Mouse (Mus musculus) brain, embryonic 14.5 days (tissue): ENCODE measurements around the gene Unc50. TPM values are rescaled to one million over a fixed set of nuclear protein-coding genes. Genes with fewer than 3 reads are reported as not detected.

Experiments
- DNase-seq: peaks from one replicate; pipeline ENCODE4 v3.0.0-alpha.2; 2011; ENCODE audit warnings: low read depth
- CTCF ChIP-seq: fragments of 200-500 bp; IDR thresholded peaks from 2 replicates; pipeline ENCODE4 v1.5.1; 2012; ENCODE audit warnings: inconsistent platforms, mild to moderate bottlenecking, moderate library complexity, borderline replicate concordance; ENCODE audit not compliant: insufficient read depth, insufficient read length; ENCODE audit errors: extremely low read depth
- POLR2A ChIP-seq: fragments of 200-500 bp; IDR thresholded peaks from 2 replicates; pipeline ENCODE4 v1.6.1; 2012; ENCODE audit warnings: mild to moderate bottlenecking, inconsistent platforms, borderline replicate concordance; ENCODE audit not compliant: poor library complexity, insufficient read depth, insufficient read length, severe bottlenecking; ENCODE audit errors: extremely low read depth
- polyA plus RNA-seq: library from polyadenylated mRNA; depleted of rRNA; stranded (reverse); fragments of >200 nt; gene quantifications from 2 replicates; pipeline ENCODE4 v1.2.3, GENCODE M21; 2012; rRNA removed

The Unc50 gene
- polyA plus RNA-seq, 1 experiment, result 76.7 TPM

DNA sequence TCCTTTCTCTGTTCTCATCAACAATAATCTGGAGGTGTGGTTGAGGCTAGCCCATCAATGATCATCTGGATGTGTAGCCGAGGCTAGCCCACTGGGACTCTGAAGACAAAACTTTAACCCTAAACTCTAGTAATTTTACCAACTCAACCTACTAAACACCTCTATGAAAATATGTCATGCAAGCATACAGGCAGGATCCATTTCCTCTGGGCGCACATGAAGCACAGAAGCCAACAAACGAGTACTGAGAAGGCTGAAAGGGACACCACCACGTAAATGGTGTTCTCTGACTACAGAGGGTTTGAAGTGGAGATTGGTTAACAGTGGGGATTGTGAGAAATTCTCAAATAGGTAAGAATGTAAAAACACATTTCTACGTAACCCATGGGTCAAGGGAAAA lies 47.3 kb downstream of the Unc50 start:
- TF ChIP-seq POLR2A, result no peak
- no peak for TF ChIP-seq CTCF

DNA sequence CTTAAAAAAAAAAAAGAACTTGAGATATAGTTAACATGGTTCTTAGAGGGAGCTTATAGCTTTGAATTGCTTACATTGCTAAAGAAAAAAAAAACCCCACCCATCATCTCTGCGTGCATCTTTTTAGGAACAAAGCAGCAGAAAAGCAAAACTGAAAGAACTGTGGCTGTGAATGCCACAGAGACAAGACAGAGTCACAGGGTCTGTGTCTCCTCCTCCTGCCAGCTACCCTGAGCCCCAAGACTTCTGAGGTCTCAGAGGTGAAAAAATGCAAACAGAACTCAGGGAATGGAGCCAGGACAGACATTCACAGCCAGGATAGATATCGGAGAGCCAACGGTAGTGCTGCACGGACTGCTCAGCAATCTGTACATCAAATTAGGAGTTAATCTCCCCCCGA lies 48.0 kb downstream of the Unc50 start:
- peak; percentile 14 for DNase-seq
- TF ChIP-seq CTCF, result no peak
- no peak for TF ChIP-seq POLR2A

More for the DNA sequence above, 47.3 kb downstream of the Unc50 start:
- DNase-seq, result no peak

DNA sequence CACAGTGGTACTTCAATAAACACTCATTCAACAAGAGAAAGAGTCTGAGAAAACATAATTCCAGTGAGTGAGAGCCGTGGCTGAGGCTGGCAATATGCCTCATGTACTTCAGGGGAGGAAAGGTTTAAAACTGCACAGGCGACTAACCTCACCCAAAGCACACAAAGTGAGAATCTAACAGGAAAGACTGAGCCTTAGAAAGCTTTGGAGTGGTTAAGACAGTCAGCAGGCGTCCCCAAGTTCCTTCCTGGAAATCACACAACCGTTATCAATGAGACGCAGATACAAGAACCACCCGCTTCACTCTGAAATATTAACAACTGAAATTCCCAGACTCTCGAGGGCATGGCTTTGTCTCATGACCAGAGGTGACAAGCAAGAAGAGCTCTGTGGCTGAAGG lies 48.5 kb downstream of the Unc50 start:
- TF ChIP-seq CTCF, result no peak
- TF ChIP-seq POLR2A, result no peak
- DNase-seq, result peak; percentile 13

DNA sequence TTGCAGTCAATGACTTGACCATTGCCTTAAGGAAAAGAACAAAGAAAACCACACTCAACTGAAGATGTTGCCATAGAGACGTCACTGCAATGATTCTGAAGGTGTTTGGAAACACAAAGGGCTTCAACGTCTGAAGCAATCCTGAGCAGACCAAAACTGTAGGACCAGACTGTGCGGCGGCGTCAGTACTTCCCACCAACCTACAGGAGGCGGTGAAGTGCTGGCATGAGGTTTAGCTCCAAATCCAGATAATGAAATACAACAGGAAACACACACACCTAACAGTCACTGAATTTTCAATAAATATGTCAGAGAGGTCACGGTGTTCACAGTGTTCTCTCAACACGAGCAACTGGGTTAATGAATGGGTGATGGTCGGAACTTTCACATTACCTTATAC lies 49.1 kb downstream of the Unc50 start:
- peak; percentile 15 for DNase-seq
- TF ChIP-seq POLR2A, result no peak
- TF ChIP-seq CTCF, result peak; percentile 42; the same call in 1 of the 2 replicates

- no peak for DNase-seq
- TF ChIP-seq CTCF (no peak), POLR2A (no peak)
These were observed 49.8 kb downstream of the Unc50 start for GRCm38 (mm10) chr1:37479759-37480158.

GRCm38 (mm10) chr1:37480731-37481130 lies 50.8 kb downstream of the Unc50 start:
- DNase-seq, result no peak
- no peak for TF ChIP-seq CTCF
- no peak for TF ChIP-seq POLR2A

GRCm38 (mm10) chr1:37481331-37481730 lies 51.4 kb downstream of the Unc50 start:
- TF ChIP-seq CTCF, result no peak
- TF ChIP-seq POLR2A, result no peak
- DNase-seq, result no peak

DNA sequence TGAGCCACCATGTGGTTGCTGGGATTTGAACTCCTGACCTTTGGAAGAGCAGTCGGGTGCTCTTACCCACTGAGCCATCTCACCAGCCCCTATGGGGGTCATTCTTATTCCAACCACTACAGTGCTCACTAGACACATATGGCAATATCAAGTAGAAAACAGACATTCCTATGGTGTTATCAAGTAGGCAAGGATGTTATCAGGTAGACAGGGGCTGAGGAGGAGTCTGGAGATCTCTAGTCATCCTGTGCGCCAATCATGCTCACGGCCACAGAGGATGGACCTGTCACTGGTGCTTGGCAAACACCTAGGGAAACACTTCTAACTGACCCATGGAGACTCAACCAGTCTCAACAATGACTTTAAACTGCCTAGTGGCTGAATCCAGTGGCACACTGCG lies 54.7 kb downstream of the Unc50 start:
- DNase-seq, result no peak
- TF ChIP-seq POLR2A, result no peak

DNA sequence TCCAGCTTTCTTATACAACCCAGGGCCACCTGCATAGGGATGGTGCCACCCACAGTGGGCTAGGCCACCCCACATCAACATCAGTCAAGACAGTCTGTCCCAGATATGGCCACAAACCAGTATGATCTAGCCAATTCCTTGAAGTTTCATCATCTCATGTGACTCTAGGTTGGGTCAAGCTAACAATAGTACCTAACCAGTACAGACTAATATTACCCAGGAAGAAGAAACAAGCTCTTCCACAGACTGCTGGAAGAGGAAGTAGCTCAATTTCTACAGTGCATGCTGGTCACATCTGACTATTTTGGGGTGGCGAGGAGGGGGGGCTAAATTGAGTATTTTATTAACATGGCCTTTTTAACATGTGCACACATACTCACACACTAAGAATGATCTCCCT lies 56.5 kb downstream of the Unc50 start:
- no peak for TF ChIP-seq POLR2A
- no peak for TF ChIP-seq CTCF
- no peak for DNase-seq

- DNase-seq, result no peak
- TF ChIP-seq POLR2A (no peak), CTCF (no peak)
These were observed 57.1 kb downstream of the Unc50 start for GRCm38 (mm10) chr1:37486994-37487393.

DNA sequence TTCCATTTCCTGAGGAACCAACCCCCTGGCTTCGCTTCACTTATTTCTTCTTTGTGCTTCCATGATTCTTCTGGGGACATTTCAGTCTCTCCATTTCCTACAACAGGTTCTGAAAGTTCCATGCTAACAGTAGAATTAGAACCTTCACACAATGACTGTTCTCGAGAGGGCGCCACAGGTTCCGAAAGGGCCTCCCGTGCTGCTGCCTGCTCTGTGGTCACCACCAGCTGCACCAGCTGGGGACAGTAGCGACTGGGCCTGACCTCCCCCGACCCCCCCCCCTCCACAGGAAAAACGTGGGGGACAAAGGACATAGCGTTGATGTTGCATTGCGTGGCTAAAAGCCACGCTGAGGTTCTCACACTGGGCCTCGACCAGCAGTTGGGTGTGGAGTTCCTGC lies 58.6 kb downstream of the Unc50 start:
- TF ChIP-seq CTCF (no peak), POLR2A (no peak)
- DNase-seq, result no peak

Other genes starting within 250 kb of the Unc50 start
- gene Cnga3, start 215.7 kb upstream of the Unc50 start, polyA plus RNA-seq, result 0.09 and 0.15 TPM in 2 replicates
- 34.6 and 47.3 TPM in 2 replicates for gene Inpp4a, start 130.3 kb upstream of the Unc50 start, polyA plus RNA-seq
- 50.0 and 59.8 TPM in 2 replicates for gene Coa5, start within 50 bp of the Unc50 start, polyA plus RNA-seq
- gene Mgat4a, start 110.9 kb downstream of the Unc50 start, polyA plus RNA-seq, result 8.2 and 11.6 TPM in 2 replicates